Mouse (Mus musculus) brown adipose tissue, adult 24 weeks (tissue): ENCODE measurements at regions not wholly inside any gene's neighbourhood (a gene's known extent, or its start where the extent isn't known, plus 50 kb on each side); places are given as distances from the start of the nearest gene placed in this dataset.

Experiments
- H3K27ac ChIP-seq: fragments of 200-500 bp; replicated peaks from 2 replicates; pipeline ENCODE4 v1.5.1; 2012; ENCODE audit warnings: low read depth, mild to moderate bottlenecking, low read length
- H3K4me1 ChIP-seq: fragments of 200-500 bp; 2 replicates; pipeline ENCODE4 v1.6.1; 2012; ENCODE audit warnings: low read length, mixed read lengths; ENCODE audit not compliant: control insufficient read depth, insufficient read depth, insufficient read length
- H3K4me3 ChIP-seq: fragments of 200-500 bp; 2 replicates; pipeline ENCODE4 v1.5.1; 2012; ENCODE audit warnings: low read depth, mild to moderate bottlenecking, low read length, moderate library complexity; ENCODE audit not compliant: insufficient read depth

GRCm38 (mm10) chr16:90571107-90571506 lies 156.1 kb downstream of the Mis18a start:
- no peaks in the 10 kb centered on the region for H3K4me1 ChIP-seq
- H3K27ac ChIP-seq = no peak overlapping the region
- H3K4me3 ChIP-seq = no peak overlapping the region

DNA sequence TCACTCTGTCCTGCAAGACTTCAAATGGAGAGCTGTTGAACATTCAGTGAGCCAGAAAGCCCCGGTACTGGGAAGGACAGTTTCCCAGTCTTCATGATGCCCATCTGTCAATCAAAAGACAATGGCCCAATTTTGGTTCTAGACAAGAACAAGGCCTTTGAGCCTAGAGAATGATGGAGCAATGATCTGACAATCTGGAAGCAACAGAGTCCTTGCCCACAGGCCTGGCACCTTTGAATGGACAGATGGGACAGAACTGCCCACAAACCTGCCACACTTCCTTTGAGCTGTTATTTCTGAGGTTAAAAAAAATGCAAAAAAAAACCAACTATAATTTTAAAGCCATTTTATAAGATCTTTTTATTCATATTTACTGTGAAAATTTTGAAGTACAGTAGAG lies 157.4 kb downstream of the Mis18a start:
- H3K4me3 ChIP-seq = no peak overlapping the region
- no peak overlapping the region for H3K27ac ChIP-seq
- no peaks in the 10 kb centered on the region for H3K4me1 ChIP-seq

DNA sequence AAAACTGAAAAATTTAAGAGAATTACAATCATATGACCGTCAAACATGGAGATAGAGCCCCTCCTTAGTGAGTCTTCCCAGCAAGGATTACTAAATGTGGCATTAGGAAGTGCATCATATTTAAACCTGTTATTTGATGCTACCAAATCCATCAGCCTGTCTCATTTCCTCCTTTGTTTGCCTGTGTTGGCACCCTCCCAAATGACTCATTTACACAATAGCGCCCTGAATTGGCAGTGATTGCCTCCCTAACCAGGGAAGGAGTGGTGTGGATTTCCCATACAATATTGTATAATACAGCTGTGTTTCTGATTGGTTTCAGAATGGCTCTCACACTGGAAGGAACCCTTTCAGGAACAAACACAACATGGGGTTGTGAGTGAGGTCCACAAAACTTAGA lies 162.0 kb downstream of the Mis18a start:
- no peak overlapping the region for H3K27ac ChIP-seq
- no peaks in the 10 kb centered on the region for H3K4me1 ChIP-seq
- no peak overlapping the region for H3K4me3 ChIP-seq

DNA sequence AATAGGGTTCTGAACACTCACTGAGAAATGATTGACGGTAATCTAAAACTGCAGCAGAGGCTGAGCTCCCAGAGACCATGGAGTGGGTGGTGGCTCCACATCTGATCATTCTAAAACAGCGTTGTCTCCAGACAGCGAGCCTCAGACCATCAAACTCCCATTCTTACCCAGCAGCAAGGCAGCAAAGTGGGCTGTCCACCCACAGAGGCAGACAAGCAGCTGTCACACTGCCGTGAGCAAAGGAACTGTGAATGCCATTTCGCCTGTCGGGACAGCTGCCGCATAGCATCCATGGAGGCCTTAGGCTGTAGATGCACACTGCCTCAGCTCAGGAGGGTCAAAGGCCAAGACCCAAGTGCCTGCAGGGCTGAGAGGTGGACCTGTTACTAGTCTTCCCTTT lies 167.3 kb downstream of the Hunk start:
- no peaks in the 10 kb centered on the region for H3K4me1 ChIP-seq
- no peak overlapping the region for H3K4me3 ChIP-seq
- H3K27ac ChIP-seq = no peak overlapping the region

GRCm38 (mm10) chr16:90551041-90551440 lies 165.2 kb downstream of the Hunk start:
- Histone ChIP-seq H3K27ac (no peak overlapping the region), H3K4me3 (no peak overlapping the region), H3K4me1 (no peaks in the 10 kb centered on the region)

DNA sequence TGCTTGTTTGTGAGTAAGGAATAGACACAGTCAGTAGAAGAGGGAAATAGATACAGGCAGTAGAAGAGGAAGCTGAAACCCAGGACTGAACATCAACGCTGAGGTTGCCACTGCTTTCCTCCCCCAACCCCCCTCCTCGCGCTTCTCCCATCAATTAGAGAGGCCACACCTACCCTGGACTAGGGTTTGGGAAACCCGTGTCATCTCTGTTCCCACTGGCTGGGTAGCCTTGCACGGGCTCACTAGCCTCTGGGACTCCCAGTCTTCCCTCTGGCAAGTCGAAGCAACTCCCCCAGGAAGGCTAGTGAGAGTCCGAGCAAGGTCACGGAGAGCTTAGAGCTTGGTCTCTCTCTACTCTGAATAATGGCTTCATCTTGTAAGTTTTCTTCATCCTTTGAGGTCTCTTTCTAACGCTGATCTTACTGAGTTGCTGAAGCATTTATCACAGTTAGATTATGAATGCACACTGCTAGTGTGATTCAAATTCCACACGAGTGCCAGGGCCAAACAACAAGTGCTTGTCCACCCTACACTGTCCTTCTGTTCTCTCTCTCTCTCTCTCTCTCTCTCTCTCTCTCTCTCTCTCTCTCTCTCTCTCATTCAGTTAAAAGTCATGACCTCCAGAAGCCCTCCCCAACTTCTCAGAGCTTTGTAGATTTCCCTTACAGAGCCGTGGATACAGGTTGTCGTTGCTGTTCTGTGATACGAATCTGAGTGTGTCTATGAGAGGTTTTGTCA lies 164.4 kb downstream of the Hunk start:
- Histone ChIP-seq H3K27ac (no peak overlapping the region), H3K4me1 (no peaks in the 10 kb centered on the region), H3K4me3 (no peak overlapping the region)
